Mouse (Mus musculus) neural tube, embryonic 12.5 days (tissue): ENCODE measurements around the gene Fbxl5. TPM values are rescaled to one million over a fixed set of nuclear protein-coding genes. Genes with fewer than 3 reads are reported as not detected.

Source experiments
- ATAC-seq: fragments of 200-750 bp; cut with Nextera tagmentation; 2 replicates; pipeline ENCODE4 v1.8.0; 2017; ENCODE audit warnings: low read depth, mild to moderate bottlenecking, moderate TSS enrichment, moderate library complexity; ENCODE audit not compliant: low FRiP score
- H3K27ac ChIP-seq: fragments of 300-500 bp; sonication (generic); 2 replicates; pipeline ENCODE4 v1.5.1; 2016
- H3K27me3 ChIP-seq: fragments of 300-500 bp; sonication (generic); replicated peaks from 2 replicates; pipeline ENCODE4 v1.6.1; 2016; ENCODE audit warnings: mild to moderate bottlenecking
- H3K36me3 ChIP-seq: fragments of 300-500 bp; sonication (generic); 2 replicates; pipeline ENCODE4 v1.6.1; 2016; ENCODE audit warnings: mild to moderate bottlenecking
- H3K4me1 ChIP-seq: fragments of 300-500 bp; sonication (generic); 2 replicates; pipeline ENCODE4 v1.6.1; 2016
- H3K4me2 ChIP-seq: fragments of 300-500 bp; sonication (generic); replicated peaks from 2 replicates; pipeline ENCODE4 v1.6.1; 2016; ENCODE audit warnings: mild to moderate bottlenecking
- H3K4me3 ChIP-seq: fragments of 300-500 bp; sonication (generic); 2 replicates; pipeline ENCODE4 v1.5.1; 2016
- H3K9ac ChIP-seq: fragments of 300-500 bp; sonication (generic); 2 replicates; pipeline ENCODE4 v1.6.1; 2016; ENCODE audit warnings: mild to moderate bottlenecking
- H3K9me3 ChIP-seq: fragments of 300-500 bp; sonication (generic); 2 replicates; pipeline ENCODE4 v1.6.1; 2016; ENCODE audit warnings: mild to moderate bottlenecking
- WGBS: fragments of 180-500 bp; shearing (Covaris S2); methylation state at CpG from one replicate; pipeline ENCODE4 v1.1.7; 2016; 5-methylcytosine and 5-hydroxymethylcytosine counted together
- polyA plus RNA-seq: library from polyadenylated mRNA; unstranded; fragments of >200 nt; fragmentation: Nextera tagmentation; extraction: Ambion mirVana; gene quantifications from 2 replicates; pipeline ENCODE4 v1.2.1, GENCODE M21; 2016

Fbxl5 gene
- polyA plus RNA-seq, 1 experiment from 2014 or later: 60.1 TPM

- no peak overlapping the region for H3K9ac ChIP-seq
- no peaks in the 10 kb centered on the region for H3K4me1 ChIP-seq
- no peak for ATAC-seq
- H3K27me3 ChIP-seq: no peaks in the 10 kb centered on the region
- H3K9me3 ChIP-seq: no peaks in the 10 kb centered on the region
- no peak overlapping the region for H3K4me3 ChIP-seq
- H3K27ac ChIP-seq: no peak overlapping the region
- WGBS: 92% methylated on average over 3 of the region's 3 CpGs
- no peak overlapping the region for H3K4me2 ChIP-seq
- H3K36me3 ChIP-seq: peaks cover 26% of the 10 kb centered on the region
These were observed 49.9 kb downstream of the Fbxl5 start for GRCm38 (mm10) chr5:43771555-43771954.

GRCm38 (mm10) chr5:43770618-43771354 lies 50.7 kb downstream of the Fbxl5 start:
- Histone ChIP-seq H3K4me2 (no peak overlapping the region), H3K27me3 (no peaks in the 10 kb centered on the region), H3K9me3 (no peaks in the 10 kb centered on the region), H3K36me3 (peaks cover 29% of the 10 kb centered on the region), H3K4me1 (no peaks in the 10 kb centered on the region), H3K27ac (no peak overlapping the region), H3K4me3 (no peak overlapping the region), H3K9ac (no peak overlapping the region)
- ATAC-seq: no peak
- WGBS: 96% methylated on average over 3 of the region's 3 CpGs

- Histone ChIP-seq H3K4me3 (no peak overlapping the region), H3K9me3 (no peaks in the 10 kb centered on the region), H3K27ac (no peak overlapping the region), H3K4me1 (no peaks in the 10 kb centered on the region), H3K4me2 (no peak overlapping the region), H3K9ac (no peak overlapping the region), H3K36me3 (peaks cover 6% of the 10 kb centered on the region; the same call in 1 of the 2 replicates), H3K27me3 (no peaks in the 10 kb centered on the region)
- WGBS: 79% methylated on average over 3 of the region's 3 CpGs
- no peak for ATAC-seq
These were observed 72.3 kb downstream of the Fbxl5 start for GRCm38 (mm10) chr5:43749092-43749491.

- WGBS: 93% methylated on average over 4 of the region's 4 CpGs
- H3K27me3 ChIP-seq: no peaks in the 10 kb centered on the region
- H3K27ac ChIP-seq: no peak overlapping the region
- no peak overlapping the region for H3K4me2 ChIP-seq
- ATAC-seq: no peak
- H3K9me3 ChIP-seq: no peaks in the 10 kb centered on the region
- H3K4me3 ChIP-seq: no peak overlapping the region
- no peaks in the 10 kb centered on the region for H3K4me1 ChIP-seq
- no peak overlapping the region for H3K9ac ChIP-seq
- H3K36me3 ChIP-seq: peaks cover 8% of the 10 kb centered on the region; the same call in 1 of the 2 replicates
These were observed 73.4 kb downstream of the Fbxl5 start for GRCm38 (mm10) chr5:43748039-43748438.

- ATAC-seq: no peak
These were observed 76.3 kb downstream of the Fbxl5 start for GRCm38 (mm10) chr5:43745156-43745555.

GRCm38 (mm10) chr5:43744187-43744586 lies 77.3 kb downstream of the Fbxl5 start:
- H3K9me3 ChIP-seq: no peaks in the 10 kb centered on the region
- H3K36me3 ChIP-seq: peaks cover 19% of the 10 kb centered on the region
- H3K4me2 ChIP-seq: no peak overlapping the region

More at GRCm38 (mm10) chr5:43745156-43745555, 76.3 kb downstream of the Fbxl5 start:
- WGBS: 57% methylated on average over 5 of the region's 5 CpGs
- Histone ChIP-seq H3K9me3 (no peaks in the 10 kb centered on the region), H3K4me2 (no peak overlapping the region), H3K27me3 (no peaks in the 10 kb centered on the region), H3K4me3 (no peak overlapping the region), H3K36me3 (peaks cover 17% of the 10 kb centered on the region), H3K9ac (no peak overlapping the region), H3K27ac (no peak overlapping the region), H3K4me1 (no peaks in the 10 kb centered on the region)

GRCm38 (mm10) chr5:43732381-43732780 lies 89.1 kb downstream of the Fbxl5 start:
- Histone ChIP-seq H3K9me3 (no peaks in the 10 kb centered on the region), H3K27me3 (no peaks in the 10 kb centered on the region), H3K9ac (no peak overlapping the region), H3K4me1 (no peaks in the 10 kb centered on the region), H3K4me3 (no peak overlapping the region), H3K4me2 (no peak overlapping the region), H3K36me3 (peaks cover 14% of the 10 kb centered on the region), H3K27ac (no peak overlapping the region)
- 70% methylated on average over 8 of the region's 8 CpGs for WGBS
- ATAC-seq: no peak

More at GRCm38 (mm10) chr5:43744187-43744586, 77.3 kb downstream of the Fbxl5 start:
- H3K9ac ChIP-seq: no peak overlapping the region
- H3K27ac ChIP-seq: no peak overlapping the region
- H3K27me3 ChIP-seq: no peaks in the 10 kb centered on the region
- 94% methylated on average over 1 of the region's 1 CpGs for WGBS
- no peak for ATAC-seq
- no peaks in the 10 kb centered on the region for H3K4me1 ChIP-seq
- no peak overlapping the region for H3K4me3 ChIP-seq

GRCm38 (mm10) chr5:43728375-43729165 lies 92.9 kb downstream of the Fbxl5 start:
- no peak overlapping the region for H3K4me3 ChIP-seq
- no peak overlapping the region for H3K27ac ChIP-seq
- ATAC-seq: no peak
- no peaks in the 10 kb centered on the region for H3K4me1 ChIP-seq
- H3K4me2 ChIP-seq: no peak overlapping the region
- H3K9me3 ChIP-seq: no peaks in the 10 kb centered on the region
- 84% methylated on average over 11 of the region's 11 CpGs for WGBS
- H3K36me3 ChIP-seq: 0 out of 2 replicates have a peak, but pooled peaks cover 4% of the 10 kb centered on the region
- H3K27me3 ChIP-seq: no peaks in the 10 kb centered on the region
- no peak overlapping the region for H3K9ac ChIP-seq

GRCm38 (mm10) chr5:43723830-43724229 lies 97.6 kb downstream of the Fbxl5 start:
- Histone ChIP-seq H3K4me2 (no peak overlapping the region), H3K4me3 (no peak overlapping the region), H3K36me3 (peaks cover 9% of the 10 kb centered on the region; the same call in 1 of the 2 replicates), H3K9ac (no peak overlapping the region), H3K27me3 (no peaks in the 10 kb centered on the region), H3K9me3 (no peaks in the 10 kb centered on the region), H3K27ac (no peak overlapping the region), H3K4me1 (no peaks in the 10 kb centered on the region)
- ATAC-seq: no peak
- 86% methylated on average over 7 of the region's 7 CpGs for WGBS

- Histone ChIP-seq H3K4me2 (no peak overlapping the region), H3K27me3 (no peaks in the 10 kb centered on the region), H3K36me3 (peaks cover 16% of the 10 kb centered on the region; the same call in 1 of the 2 replicates), H3K27ac (no peak overlapping the region), H3K9me3 (no peaks in the 10 kb centered on the region), H3K4me3 (no peak overlapping the region), H3K9ac (no peak overlapping the region), H3K4me1 (no peaks in the 10 kb centered on the region)
- no peak for ATAC-seq
- 90% methylated on average over 6 of the region's 6 CpGs for WGBS
These were observed 99.0 kb downstream of the Fbxl5 start for GRCm38 (mm10) chr5:43722452-43722783.

- H3K27me3 ChIP-seq: no peaks in the 10 kb centered on the region
- 77% methylated on average over 5 of the region's 5 CpGs for WGBS
- no peak overlapping the region for H3K4me2 ChIP-seq
- no peak overlapping the region for H3K27ac ChIP-seq
- no peak overlapping the region for H3K9ac ChIP-seq
- no peak for ATAC-seq
- H3K4me1 ChIP-seq: no peaks in the 10 kb centered on the region
- peaks cover 16% of the 10 kb centered on the region; the same call in 1 of the 2 replicates for H3K36me3 ChIP-seq
- H3K9me3 ChIP-seq: no peaks in the 10 kb centered on the region
- no peak overlapping the region for H3K4me3 ChIP-seq
These were observed 99.6 kb downstream of the Fbxl5 start for GRCm38 (mm10) chr5:43721538-43722451.

GRCm38 (mm10) chr5:43699240-43699639 lies 122.2 kb downstream of the Fbxl5 start:
- Histone ChIP-seq H3K9me3 (no peaks in the 10 kb centered on the region), H3K4me1 (no peaks in the 10 kb centered on the region), H3K36me3 (peaks cover 46% of the 10 kb centered on the region), H3K27ac (no peak overlapping the region), H3K9ac (no peak overlapping the region), H3K4me2 (no peak overlapping the region), H3K27me3 (no peaks in the 10 kb centered on the region), H3K4me3 (no peak overlapping the region)
- ATAC-seq: no peak
